Mouse (Mus musculus): ENCODE data around the gene Gm527. TPM values are rescaled to one million over a fixed set of nuclear protein-coding genes. Genes with fewer than 3 reads are reported as not detected.

Gm527 gene
- total RNA-seq (2021): 10 to 100 TPM; 15.1 to 15.7 TPM
- long read RNA-seq, experiment 1, transcript Gm527-201 (5 exons, 1,468 nt): major isoform, 8 of 8 reads
- long read RNA-seq, experiment 1, partial matches to known transcripts: 0 of 8 reads
- long read RNA-seq, experiment 1, other reads (novel, unspliced or antisense): 0 of 8 reads
- long read RNA-seq, experiment 2: 0 reads

DNA sequence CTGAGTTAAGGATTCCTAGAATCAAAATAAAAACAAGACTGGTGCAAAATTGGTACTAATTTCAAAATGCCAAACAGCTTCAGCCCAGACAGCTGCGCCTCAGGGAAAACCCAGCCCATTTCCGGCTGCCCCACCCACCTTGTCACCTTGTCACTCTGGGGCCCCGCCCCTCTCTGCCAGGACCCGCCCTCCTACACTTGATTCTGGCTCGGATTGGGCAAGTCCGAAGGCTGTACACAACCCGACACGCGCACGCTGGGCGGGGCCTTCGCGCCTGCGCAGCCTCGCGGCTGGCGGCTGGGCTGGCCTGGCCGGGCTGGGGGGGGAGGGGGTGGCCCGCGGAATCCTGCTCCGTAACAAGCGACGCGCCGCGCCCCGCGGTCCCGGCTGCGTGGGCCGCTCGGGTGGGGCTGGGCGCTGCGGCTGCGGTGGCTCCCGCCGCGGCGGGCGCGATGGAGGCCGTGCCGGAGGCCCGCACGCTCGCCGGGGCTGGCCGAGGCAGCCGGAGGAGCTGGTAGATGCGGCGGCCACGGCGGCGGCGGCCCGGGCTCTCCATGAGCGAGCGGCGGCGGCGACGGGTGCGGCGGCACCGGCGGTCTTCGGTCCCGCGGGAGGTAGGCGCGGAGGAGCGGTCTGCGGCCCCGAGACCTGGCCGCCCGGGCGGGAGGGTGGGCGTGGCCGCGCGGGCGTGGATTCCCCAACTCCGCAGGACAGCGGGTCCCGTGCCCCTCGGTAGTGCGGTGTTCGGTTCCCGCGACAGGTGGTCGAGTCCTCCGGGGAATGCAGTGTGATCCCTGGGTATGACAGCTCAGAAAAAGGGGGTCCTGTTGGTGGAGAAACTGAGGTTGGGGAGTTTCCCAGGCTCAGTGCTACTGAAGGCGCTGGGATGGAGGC lies at the start of gene Gm527:
Gm527 (plus strand) TSS at position 329 of the 894 bp plus-strand sequence.
- Histone ChIP-seq H3K27ac (peak within 1 kb of the TSS; percentile 50; the same call in 1 of the 2 replicates), H3K4me3 (peak within 1 kb of the TSS; percentile 85)
- DNase-seq (ENCODE audit: extremely low spot score in 1 of 2, low spot score in 2 of 2): peak; percentile 92 to 93
- no peak for TF ChIP-seq CTCF (IDR thresholded peaks at IDR 0.05)
- intact Hi-C loops (cut with DNase I): no loop called here

DNA sequence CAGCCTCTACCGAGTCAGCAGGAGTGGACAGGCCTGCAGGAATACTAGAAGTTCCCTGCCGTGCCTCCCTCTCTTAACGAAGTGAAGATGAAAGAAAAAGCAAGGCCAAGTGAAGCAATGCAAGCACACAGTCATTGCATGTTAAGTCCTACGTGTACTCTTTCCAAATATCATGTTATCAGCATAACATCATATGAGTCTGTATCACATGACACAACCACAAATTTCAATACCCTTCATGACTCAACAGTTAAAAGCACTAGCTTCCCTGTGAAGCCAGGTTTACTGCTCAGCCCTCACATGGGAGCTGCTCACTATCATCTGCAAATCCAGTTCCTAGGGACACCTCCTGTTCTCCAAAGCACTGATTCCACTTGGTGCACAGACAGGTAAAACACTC lies 46.6 kb upstream of the Gm527 start:
- no peak for TF ChIP-seq CTCF (IDR thresholded peaks at IDR 0.05)
- DNase-seq (ENCODE audit: extremely low spot score in 1 of 2, low spot score in 2 of 2): no peak
- no peak overlapping the region for H3K4me3 ChIP-seq
- H3K27ac ChIP-seq: no peak overlapping the region
- intact Hi-C loops (cut with DNase I): no loop called here

GRCm38 (mm10) chr12:64897060-64897730 lies 20.5 kb upstream of the Gm527 start:
- peak; percentile 93 for TF ChIP-seq CTCF (IDR thresholded peaks at IDR 0.05)
- peak; percentile 40 to 75 for DNase-seq (ENCODE audit: extremely low spot score in 1 of 2, low spot score in 2 of 2)
- Histone ChIP-seq H3K27ac (no peak overlapping the region), H3K4me3 (no peak overlapping the region)
- intact Hi-C loops (cut with DNase I): no loop called here

- intact Hi-C loops (cut with DNase I): no loop called here
- no peak overlapping the region for H3K4me3 ChIP-seq
- no peak for DNase-seq (ENCODE audit: extremely low spot score in 1 of 2, low spot score in 2 of 2)
- no peak overlapping the region for H3K27ac ChIP-seq
- TF ChIP-seq CTCF (IDR thresholded peaks at IDR 0.05): no peak
Observed at GRCm38 (mm10) chr12:64902506-64902905, 15.2 kb upstream of the Gm527 start.

- Histone ChIP-seq H3K4me3 (no peak overlapping the region), H3K27ac (no peak overlapping the region)
- intact Hi-C loops (cut with DNase I): no loop called here
- DNase-seq (ENCODE audit: extremely low spot score in 1 of 2, low spot score in 2 of 2): no peak
- no peak for TF ChIP-seq CTCF (IDR thresholded peaks at IDR 0.05)
Observed at GRCm38 (mm10) chr12:64903186-64903585, 14.5 kb upstream of the Gm527 start.

GRCm38 (mm10) chr12:64912996-64913395 lies 4.7 kb upstream of the Gm527 start:
- Histone ChIP-seq H3K4me3 (no peak overlapping the region), H3K27ac (peak overlapping the region; percentile 19; the same call in 1 of the 2 replicates)
- DNase-seq (ENCODE audit: extremely low spot score in 1 of 2, low spot score in 2 of 2): no peak
- no peak for TF ChIP-seq CTCF (IDR thresholded peaks at IDR 0.05)
- intact Hi-C loops (cut with DNase I): no loop called here

DNA sequence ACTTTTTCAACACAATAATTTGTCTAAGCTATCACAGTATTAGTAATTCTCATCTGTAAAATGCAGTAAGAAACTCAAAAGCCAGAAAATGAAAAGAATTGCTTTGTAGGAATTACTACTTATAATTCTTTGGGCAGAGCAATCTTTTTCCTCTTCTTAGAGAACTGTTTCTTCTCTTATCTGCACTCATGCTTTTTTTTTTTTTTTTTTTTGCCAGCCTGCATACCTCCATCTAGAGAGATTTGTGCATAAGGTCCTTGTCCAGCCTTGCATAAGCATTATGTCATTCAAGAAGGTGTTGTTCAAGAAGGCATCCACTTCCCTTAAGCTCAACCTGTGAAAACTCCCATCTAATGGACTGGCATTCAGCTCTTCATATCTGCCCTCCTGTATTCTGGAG lies 971 bp upstream of the Gm527 start:
- DNase-seq (ENCODE audit: extremely low spot score in 1 of 2, low spot score in 2 of 2): no peak
- intact Hi-C loops (cut with DNase I): no loop called here
- no peak overlapping the region for H3K27ac ChIP-seq
- no peak overlapping the region for H3K4me3 ChIP-seq
- TF ChIP-seq CTCF (IDR thresholded peaks at IDR 0.05): no peak

DNA sequence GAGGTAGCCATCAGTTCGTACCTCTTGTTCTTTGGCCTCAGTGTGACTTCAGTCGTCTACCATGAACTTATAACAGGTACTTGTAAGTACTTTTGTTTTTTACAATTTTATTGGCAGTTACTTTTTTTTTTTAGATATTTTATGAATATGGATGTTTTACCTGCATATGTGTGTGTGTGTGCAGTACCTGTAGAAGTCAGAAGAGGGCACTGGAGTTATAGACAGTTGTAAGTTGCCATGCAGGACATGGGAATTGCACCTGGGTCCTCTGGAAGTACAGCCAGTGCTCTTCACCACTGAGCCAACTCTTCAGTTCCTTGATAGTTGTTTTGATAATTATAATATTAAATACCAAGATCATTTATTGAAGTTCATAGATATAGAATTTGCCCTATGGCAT lies 19.8 kb downstream of the Gm527 start:
- TF ChIP-seq CTCF (IDR thresholded peaks at IDR 0.05): peak; percentile 21; the same call in 1 of the 2 replicates
- Histone ChIP-seq H3K27ac (no peak overlapping the region), H3K4me3 (no peak overlapping the region)
- no peak for DNase-seq (ENCODE audit: extremely low spot score in 1 of 2, low spot score in 2 of 2)
- intact Hi-C loops (cut with DNase I): no loop called here

DNA sequence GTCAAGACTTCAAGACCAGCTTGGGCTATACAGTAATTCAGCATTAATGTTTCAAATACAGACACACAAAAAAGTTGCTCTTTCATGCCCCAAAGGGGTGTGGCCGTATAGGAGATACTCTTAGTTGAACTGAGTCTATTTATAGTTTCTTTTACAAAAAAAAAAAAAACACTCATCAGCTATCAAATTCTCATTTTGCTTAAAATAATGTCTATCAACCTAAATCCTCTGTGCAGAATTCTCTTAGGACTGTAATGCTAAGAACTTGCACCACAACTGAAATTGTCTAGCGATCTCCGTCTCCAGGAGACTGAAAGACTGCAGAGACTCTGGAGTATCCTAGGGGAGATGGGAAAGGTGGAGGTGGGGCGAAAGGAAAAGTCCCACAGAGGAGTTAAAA lies 46.9 kb downstream of the Gm527 start:
- no peak for TF ChIP-seq CTCF (IDR thresholded peaks at IDR 0.05)
- H3K27ac ChIP-seq: no peak overlapping the region
- intact Hi-C loops (cut with DNase I): no loop called here
- H3K4me3 ChIP-seq: peak overlapping the region; percentile 77
- DNase-seq (ENCODE audit: extremely low spot score in 1 of 2, low spot score in 2 of 2): no peak

GRCm38 (mm10) chr12:64965124-64966026 lies 47.7 kb downstream of the Gm527 start, which contains the start of the genes Klhl28 and Togaram1:
TSS of gene Klhl28 (minus strand) at chr12:64965534.
TSS of gene Togaram1 (plus strand) at chr12:64965804.
- intact Hi-C loops (cut with DNase I): loop anchor here (1.0 kb wide), 1 partner anchor 109 kb away; the partner anchor contains the start of gene Fkbp3
- Histone ChIP-seq H3K4me3 (peak within 1 kb of the TSS; percentile 77), H3K27ac (peak within 1 kb of the TSS; percentile 84)
- no peak; the same call in 1 of the 2 replicates for TF ChIP-seq CTCF (IDR thresholded peaks at IDR 0.05)
- peak; percentile 98 to 99 for DNase-seq (ENCODE audit: extremely low spot score in 1 of 2, low spot score in 2 of 2)

GRCm38 (mm10) chr12:64966101-64966631 lies 48.5 kb downstream of the Gm527 start:
- TF ChIP-seq CTCF (IDR thresholded peaks at IDR 0.05): no peak
- Histone ChIP-seq H3K4me3 (peak overlapping the region; percentile 77), H3K27ac (peak overlapping the region; percentile 84)
- DNase-seq (ENCODE audit: extremely low spot score in 1 of 2, low spot score in 2 of 2): peak; percentile 35 to 51
- intact Hi-C loops (cut with DNase I): no loop called here
